Mouse (Mus musculus) neural tube, embryonic 13.5 days (tissue): ENCODE data around the gene Slc35g2. TPM values are rescaled to one million over a fixed set of nuclear protein-coding genes. Genes with fewer than 3 reads are reported as not detected.

ENCODE experiments used
- ATAC-seq: fragments of 200-750 bp; cut with Nextera tagmentation; 2 replicates; pipeline ENCODE4 v1.8.0; 2017; ENCODE audit warnings: low read depth, mild to moderate bottlenecking, moderate TSS enrichment, moderate library complexity
- H3K27ac ChIP-seq: fragments of 300-500 bp; sonication (generic); replicated peaks from 2 replicates; pipeline ENCODE4 v1.5.1; 2015; ENCODE audit warnings: moderate library complexity, mild to moderate bottlenecking, inconsistent platforms
- H3K27me3 ChIP-seq: fragments of 300-500 bp; sonication (generic); 2 replicates; pipeline ENCODE4 v1.6.1; 2015; ENCODE audit warnings: mild to moderate bottlenecking, inconsistent platforms
- H3K36me3 ChIP-seq: fragments of 300-500 bp; sonication (generic); 2 replicates; pipeline ENCODE4 v1.6.1; 2015; ENCODE audit warnings: mild to moderate bottlenecking, inconsistent platforms
- H3K4me1 ChIP-seq: fragments of 300-500 bp; sonication (generic); replicated peaks from 2 replicates; pipeline ENCODE4 v1.6.1; 2015; ENCODE audit warnings: inconsistent platforms
- H3K4me2 ChIP-seq: fragments of 300-500 bp; sonication (generic); 2 replicates; pipeline ENCODE4 v1.6.1; 2015; ENCODE audit warnings: inconsistent platforms, mild to moderate bottlenecking, moderate library complexity
- H3K4me3 ChIP-seq: fragments of 300-500 bp; sonication (generic); 2 replicates; pipeline ENCODE4 v1.5.1; 2015; ENCODE audit warnings: mild to moderate bottlenecking, inconsistent platforms
- H3K9ac ChIP-seq: fragments of 300-500 bp; sonication (generic); 2 replicates; pipeline ENCODE4 v1.6.1; 2015; ENCODE audit warnings: moderate library complexity, mild to moderate bottlenecking, inconsistent platforms
- H3K9me3 ChIP-seq: fragments of 300-500 bp; sonication (generic); 2 replicates; pipeline ENCODE4 v1.6.1; 2016; ENCODE audit warnings: inconsistent platforms
- WGBS: fragments of 180-500 bp; shearing (Covaris S2); methylation state at CpG from one replicate; pipeline ENCODE4 v1.1.7; 2015; 5-methylcytosine and 5-hydroxymethylcytosine counted together
- polyA plus RNA-seq: library from polyadenylated mRNA; unstranded; fragments of >200 nt; fragmentation: Nextera tagmentation; extraction: Ambion mirVana; gene quantifications from 2 replicates; pipeline ENCODE4 v1.2.1, GENCODE M21; 2015

Gene Slc35g2
- polyA plus RNA-seq: 14.0 and 15.1 TPM in 2 replicates

- WGBS: under 1% methylated on average over 55 of the region's 55 CpGs
- Histone ChIP-seq H3K27ac (peak within 1 kb of the TSS; percentile 52; the same call in 1 of the 2 replicates), H3K9me3 (no peaks in the 10 kb centered on the region), H3K36me3 (no peaks in the 10 kb centered on the region), H3K4me3 (peak within 1 kb of the TSS; percentile 70), H3K27me3 (no peaks in the 10 kb centered on the region), H3K4me2 (peak within 1 kb of the TSS; percentile 63), H3K9ac (peak within 1 kb of the TSS; percentile 84), H3K4me1 (peaks cover 10% of the 10 kb centered on the region)
- peak; percentile 93 for ATAC-seq
Measured at GRCm38 (mm10) chr9:100570626-100571233, at the start of gene Slc35g2. Gene Slc35g2, minus strand, starts transcription at chr9:100571090.

DNA sequence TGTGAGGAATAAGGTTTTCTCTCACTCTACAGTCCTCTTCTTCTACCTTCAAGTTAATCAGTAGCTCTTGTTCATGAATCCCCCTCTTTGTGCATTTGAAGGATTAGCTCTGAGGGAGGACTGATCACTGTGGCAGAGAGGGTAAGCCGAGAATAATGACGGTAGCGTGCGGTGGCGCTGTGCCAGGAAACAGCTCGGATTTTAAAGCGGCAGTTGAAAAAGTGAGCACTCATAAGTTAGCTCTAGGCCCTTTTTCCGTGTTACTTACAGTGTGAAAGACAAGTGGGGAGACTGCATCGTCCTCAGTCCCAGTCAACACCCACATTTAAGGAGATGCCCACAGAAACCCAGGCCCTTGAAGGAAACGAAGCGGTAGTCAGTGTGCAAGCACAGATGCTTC lies 46.1 kb upstream of the Slc35g2 start:
- Histone ChIP-seq H3K27ac (no peak overlapping the region), H3K9me3 (no peaks in the 10 kb centered on the region), H3K36me3 (no peaks in the 10 kb centered on the region), H3K4me2 (no peak overlapping the region), H3K4me1 (peaks cover 8% of the 10 kb centered on the region), H3K27me3 (no peaks in the 10 kb centered on the region), H3K9ac (no peak overlapping the region), H3K4me3 (no peak overlapping the region)
- 48% methylated on average over 11 of the region's 11 CpGs for WGBS
- ATAC-seq: no peak

GRCm38 (mm10) chr9:100613501-100614071 lies 42.7 kb upstream of the Slc35g2 start:
- Histone ChIP-seq H3K4me2 (no peak overlapping the region), H3K4me1 (peaks cover 4% of the 10 kb centered on the region), H3K27me3 (no peaks in the 10 kb centered on the region), H3K36me3 (no peaks in the 10 kb centered on the region), H3K4me3 (no peak overlapping the region), H3K9ac (no peak overlapping the region), H3K9me3 (no peaks in the 10 kb centered on the region), H3K27ac (no peak overlapping the region)
- no peak for ATAC-seq
- WGBS: 68% methylated on average over 3 of the region's 3 CpGs

DNA sequence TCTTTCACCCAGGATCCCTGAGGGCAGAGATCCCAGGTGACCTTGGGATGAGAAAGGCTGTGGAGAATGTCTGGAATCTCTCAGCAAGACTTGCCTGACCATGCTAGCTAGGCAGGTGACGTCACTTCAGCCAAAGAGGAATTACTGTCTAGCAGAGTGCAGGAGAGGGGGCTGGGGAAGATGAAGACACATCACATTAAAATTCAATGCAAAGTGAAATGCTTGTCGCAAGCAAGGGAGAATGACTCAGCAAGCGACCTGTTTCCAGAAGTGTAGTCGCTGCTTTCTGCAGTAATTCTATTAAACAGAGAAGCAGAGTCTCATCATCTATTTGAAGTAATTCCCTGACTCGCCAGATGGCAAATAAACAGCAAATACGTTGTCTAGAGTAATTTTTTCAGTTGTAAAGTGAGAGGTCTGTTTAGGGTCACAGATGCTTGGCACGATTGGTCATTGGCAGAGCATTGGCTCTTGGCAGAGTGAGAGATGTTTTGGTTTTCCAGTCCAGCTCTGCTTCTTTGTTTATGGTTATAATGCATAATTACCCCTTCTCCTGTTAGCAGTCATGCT lies 35.2 kb upstream of the Slc35g2 start:
- no peak overlapping the region for H3K27ac ChIP-seq
- H3K9me3 ChIP-seq: no peaks in the 10 kb centered on the region
- no peak overlapping the region for H3K4me2 ChIP-seq
- no peaks in the 10 kb centered on the region for H3K36me3 ChIP-seq
- 55% methylated on average over 7 of the region's 7 CpGs for WGBS
- no peak overlapping the region for H3K4me3 ChIP-seq
- H3K4me1 ChIP-seq: no peaks in the 10 kb centered on the region
- no peaks in the 10 kb centered on the region for H3K27me3 ChIP-seq
- no peak overlapping the region for H3K9ac ChIP-seq
- ATAC-seq: no peak

DNA sequence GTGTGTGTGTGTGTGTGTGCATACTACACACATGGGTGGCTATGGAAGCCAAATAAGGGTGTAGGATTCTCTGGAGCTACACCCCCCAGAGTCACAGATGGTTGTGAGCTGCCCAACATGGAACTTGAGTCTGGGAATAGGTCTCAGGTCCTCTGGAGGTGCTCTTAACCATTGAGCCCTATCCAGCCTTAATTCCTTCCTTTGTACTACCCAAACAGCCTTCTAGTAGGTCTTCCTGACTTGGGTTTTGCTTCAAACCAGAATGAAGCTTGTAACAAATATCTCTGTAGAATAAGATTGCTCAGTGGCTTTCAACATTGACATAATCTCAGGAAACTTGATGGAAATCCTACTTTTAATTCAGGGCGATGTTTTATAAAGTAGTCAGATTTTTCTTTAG lies 34.6 kb upstream of the Slc35g2 start:
- Histone ChIP-seq H3K27ac (no peak overlapping the region), H3K9ac (no peak overlapping the region), H3K36me3 (no peaks in the 10 kb centered on the region), H3K4me1 (no peaks in the 10 kb centered on the region), H3K4me3 (no peak overlapping the region), H3K27me3 (no peaks in the 10 kb centered on the region), H3K4me2 (no peak overlapping the region), H3K9me3 (no peaks in the 10 kb centered on the region)
- WGBS: 96% methylated on average over 1 of the region's 1 CpGs
- ATAC-seq: no peak

GRCm38 (mm10) chr9:100603156-100603555 lies 32.3 kb upstream of the Slc35g2 start:
- Histone ChIP-seq H3K4me2 (no peak overlapping the region), H3K4me1 (peaks cover 10% of the 10 kb centered on the region; the same call in 1 of the 2 replicates), H3K36me3 (no peaks in the 10 kb centered on the region), H3K9me3 (no peaks in the 10 kb centered on the region), H3K9ac (no peak overlapping the region), H3K27me3 (no peaks in the 10 kb centered on the region), H3K4me3 (no peak overlapping the region), H3K27ac (no peak overlapping the region)
- no peak for ATAC-seq
- 75% methylated on average over 5 of the region's 5 CpGs for WGBS

DNA sequence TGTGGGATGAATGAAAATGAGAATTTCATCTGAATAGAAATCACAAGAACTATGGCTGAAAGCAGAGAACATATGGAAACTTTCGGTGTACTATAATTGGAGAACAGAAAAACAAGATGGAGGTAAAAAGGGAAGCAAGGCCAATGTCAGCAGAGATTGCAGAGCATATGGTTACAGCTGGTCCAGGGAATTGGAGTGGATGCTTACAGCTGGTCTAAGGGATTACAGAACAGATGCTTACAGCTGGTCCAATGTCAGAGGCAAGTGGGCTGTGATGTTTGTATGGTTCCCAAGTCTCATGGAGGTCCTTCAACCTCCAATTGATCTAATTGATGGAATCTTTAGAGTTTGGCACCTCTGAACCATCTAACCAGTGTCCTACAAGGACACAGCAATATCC lies 31.2 kb upstream of the Slc35g2 start:
- Histone ChIP-seq H3K4me2 (no peak overlapping the region), H3K9me3 (no peaks in the 10 kb centered on the region), H3K9ac (no peak overlapping the region), H3K27me3 (no peaks in the 10 kb centered on the region), H3K27ac (no peak overlapping the region), H3K36me3 (no peaks in the 10 kb centered on the region), H3K4me1 (peaks cover 10% of the 10 kb centered on the region; the same call in 1 of the 2 replicates), H3K4me3 (no peak overlapping the region)
- no peak for ATAC-seq
- WGBS: 97% methylated on average over 1 of the region's 1 CpGs

DNA sequence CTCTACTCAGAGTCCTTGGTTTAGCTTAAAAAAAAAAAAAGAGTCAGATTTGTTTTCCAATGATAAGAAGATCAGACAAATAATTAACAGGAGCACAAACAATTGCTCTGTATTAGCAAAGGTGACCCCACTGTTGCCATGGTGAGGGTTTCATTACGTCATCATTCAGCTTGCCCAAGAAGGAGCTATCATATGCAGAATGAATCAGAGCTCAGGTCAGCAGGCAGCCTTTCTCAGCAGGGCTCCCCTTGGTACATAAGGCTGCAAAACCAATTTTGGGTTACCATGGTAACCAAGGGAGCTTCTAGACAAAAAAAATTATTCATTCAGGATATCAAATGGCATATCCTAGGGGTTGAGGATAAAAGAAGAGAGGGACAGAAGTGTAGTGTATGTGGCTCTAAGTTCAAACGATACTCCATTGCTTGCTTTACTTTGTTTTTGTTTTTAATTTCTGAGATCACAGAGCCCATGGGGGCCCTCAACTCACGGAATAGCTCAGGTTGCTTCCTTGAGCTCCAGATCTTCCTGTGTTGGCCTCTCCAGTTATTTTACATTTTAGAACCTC lies 29.0 kb upstream of the Slc35g2 start:
- 35% methylated on average over 3 of the region's 3 CpGs for WGBS
- peaks cover 10% of the 10 kb centered on the region; the same call in 1 of the 2 replicates for H3K4me1 ChIP-seq
- no peaks in the 10 kb centered on the region for H3K9me3 ChIP-seq
- no peaks in the 10 kb centered on the region for H3K27me3 ChIP-seq
- no peak overlapping the region for H3K27ac ChIP-seq
- H3K4me2 ChIP-seq: no peak overlapping the region
- ATAC-seq: no peak
- H3K36me3 ChIP-seq: no peaks in the 10 kb centered on the region
- no peak overlapping the region for H3K4me3 ChIP-seq
- no peak overlapping the region for H3K9ac ChIP-seq

DNA sequence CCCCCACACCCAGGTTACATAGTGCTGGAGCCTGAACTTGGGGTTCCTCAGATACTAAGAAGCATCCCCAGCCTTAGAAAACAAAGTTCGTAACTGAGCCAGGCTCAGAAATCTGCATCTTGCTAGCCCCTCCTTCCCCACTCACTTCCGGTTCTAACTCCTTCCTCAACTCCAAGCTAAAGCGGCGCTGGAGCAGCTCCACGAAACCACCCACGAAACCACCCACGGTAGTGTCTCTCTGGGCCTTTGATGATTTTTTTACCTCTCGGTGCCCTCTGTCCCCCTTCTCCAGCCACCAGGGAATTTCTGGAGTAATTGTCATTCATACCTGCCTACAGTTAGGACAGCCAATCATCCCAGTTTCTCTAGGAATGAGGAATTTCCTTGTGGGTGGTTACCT lies 26.7 kb upstream of the Slc35g2 start, which contains the start of gene Stag1:
TSS of gene Stag1 (plus strand) at position 253 of the 400 bp plus-strand sequence.
- H3K9ac ChIP-seq: no peak within 1 kb of the TSS
- H3K27me3 ChIP-seq: no peaks in the 10 kb centered on the region
- peaks cover 10% of the 10 kb centered on the region; the same call in 1 of the 2 replicates for H3K4me1 ChIP-seq
- H3K36me3 ChIP-seq: no peaks in the 10 kb centered on the region
- H3K4me2 ChIP-seq: no peak within 1 kb of the TSS
- ATAC-seq: no peak
- H3K27ac ChIP-seq: no peak within 1 kb of the TSS
- no peak within 1 kb of the TSS for H3K4me3 ChIP-seq
- H3K9me3 ChIP-seq: no peaks in the 10 kb centered on the region
- 94% methylated on average over 8 of the region's 8 CpGs for WGBS

- Histone ChIP-seq H3K4me3 (no peak overlapping the region), H3K4me2 (no peak overlapping the region), H3K4me1 (peaks cover 10% of the 10 kb centered on the region; the same call in 1 of the 2 replicates), H3K9me3 (no peaks in the 10 kb centered on the region), H3K36me3 (no peaks in the 10 kb centered on the region), H3K9ac (no peak overlapping the region), H3K27me3 (no peaks in the 10 kb centered on the region), H3K27ac (no peak overlapping the region)
- ATAC-seq: no peak
- 90% methylated on average over 8 of the region's 8 CpGs for WGBS
Measured at GRCm38 (mm10) chr9:100596317-100596716, 25.4 kb upstream of the Slc35g2 start.

GRCm38 (mm10) chr9:100590462-100590861 lies 19.6 kb upstream of the Slc35g2 start:
- no peak overlapping the region for H3K4me2 ChIP-seq
- H3K36me3 ChIP-seq: no peaks in the 10 kb centered on the region
- no peak for ATAC-seq
- H3K4me3 ChIP-seq: no peak overlapping the region
- no peak overlapping the region for H3K27ac ChIP-seq
- no peaks in the 10 kb centered on the region for H3K27me3 ChIP-seq
- 68% methylated on average over 4 of the region's 4 CpGs for WGBS
- no peak overlapping the region for H3K9ac ChIP-seq
- no peaks in the 10 kb centered on the region for H3K9me3 ChIP-seq
- H3K4me1 ChIP-seq: no peaks in the 10 kb centered on the region

GRCm38 (mm10) chr9:100584031-100584430 lies 13.1 kb upstream of the Slc35g2 start:
- Histone ChIP-seq H3K4me1 (peaks cover 10% of the 10 kb centered on the region), H3K9me3 (no peaks in the 10 kb centered on the region), H3K36me3 (no peaks in the 10 kb centered on the region), H3K9ac (no peak overlapping the region), H3K4me3 (no peak overlapping the region), H3K4me2 (no peak overlapping the region), H3K27ac (no peak overlapping the region), H3K27me3 (no peaks in the 10 kb centered on the region)
- ATAC-seq: no peak
- 91% methylated on average over 4 of the region's 4 CpGs for WGBS
